Mouse (Mus musculus) heart, embryonic 15.5 days (tissue): ENCODE results near the gene Tomm6. TPM values are rescaled to one million over a fixed set of nuclear protein-coding genes. Genes with fewer than 3 reads are reported as not detected.
"Not testable (repeated sequence)": the region's sequence is repeated elsewhere in the genome, so short reads cannot be mapped to it uniquely, and the experiment has no call there.

ENCODE experiments used
- ATAC-seq: fragments of 200-750 bp; cut with Nextera tagmentation; replicated peaks from 2 replicates; pipeline ENCODE4 v1.8.0; 2017; ENCODE audit warnings: low read depth, moderate TSS enrichment; ENCODE audit not compliant: insufficient number of reproducible peaks, insufficient read depth, low FRiP score
- H3K27ac ChIP-seq: fragments of 300-500 bp; sonication (generic); 2 replicates; pipeline ENCODE4 v1.5.1; 2015; ENCODE audit warnings: mild to moderate bottlenecking, inconsistent platforms
- H3K27me3 ChIP-seq: fragments of 300-500 bp; sonication (generic); 2 replicates; pipeline ENCODE4 v1.6.1; 2015; ENCODE audit warnings: inconsistent platforms
- H3K36me3 ChIP-seq: fragments of 300-500 bp; sonication (generic); 2 replicates; pipeline ENCODE4 v1.6.1; 2015; ENCODE audit warnings: mild to moderate bottlenecking, inconsistent platforms
- H3K4me1 ChIP-seq: fragments of 300-500 bp; sonication (generic); replicated peaks from 2 replicates; pipeline ENCODE4 v1.6.1; 2015; ENCODE audit warnings: inconsistent platforms
- H3K4me2 ChIP-seq: fragments of 300-500 bp; sonication (generic); 2 replicates; pipeline ENCODE4 v1.6.1; 2015; ENCODE audit warnings: inconsistent platforms, mild to moderate bottlenecking, moderate library complexity
- H3K4me3 ChIP-seq: fragments of 300-500 bp; sonication (generic); 2 replicates; pipeline ENCODE4 v1.5.1; 2015; ENCODE audit warnings: mild to moderate bottlenecking, inconsistent platforms
- H3K9ac ChIP-seq: fragments of 300-500 bp; sonication (generic); 2 replicates; pipeline ENCODE4 v1.6.1; 2015; ENCODE audit warnings: mild to moderate bottlenecking, inconsistent platforms
- H3K9me3 ChIP-seq: fragments of 300-500 bp; sonication (generic); replicated peaks from 2 replicates; pipeline ENCODE4 v1.6.1; 2016; ENCODE audit warnings: inconsistent platforms
- WGBS: fragments of 180-500 bp; shearing (Covaris S2); methylation state at CpG from one replicate; pipeline ENCODE4 v1.1.7; 2015; ENCODE audit warnings: mixed read lengths; 5-methylcytosine and 5-hydroxymethylcytosine counted together
- polyA plus RNA-seq: library from polyadenylated mRNA; unstranded; fragments of >200 nt; fragmentation: Nextera tagmentation; extraction: Ambion mirVana; gene quantifications from 2 replicates; pipeline ENCODE4 v1.2.1, GENCODE M21; 2015

The Tomm6 gene
- polyA plus RNA-seq, 1 experiment from 2014 or later: 304 TPM

- Histone ChIP-seq H3K4me3 (no peak overlapping the region), H3K36me3 (peaks cover 21% of the 10 kb centered on the region), H3K27me3 (0 out of 2 replicates have a peak, but pooled peaks cover 4% of the 10 kb centered on the region), H3K27ac (no peak overlapping the region), H3K4me1 (peaks cover 13% of the 10 kb centered on the region), H3K9ac (no peak overlapping the region), H3K4me2 (no peak overlapping the region), H3K9me3 (no peaks in the 10 kb centered on the region)
- no peak for ATAC-seq
- WGBS: 21% methylated on average over 9 of the region's 9 CpGs
These were observed 11.6 kb downstream of the Tomm6 start for GRCm38 (mm10) chr17:47676581-47676980.

DNA sequence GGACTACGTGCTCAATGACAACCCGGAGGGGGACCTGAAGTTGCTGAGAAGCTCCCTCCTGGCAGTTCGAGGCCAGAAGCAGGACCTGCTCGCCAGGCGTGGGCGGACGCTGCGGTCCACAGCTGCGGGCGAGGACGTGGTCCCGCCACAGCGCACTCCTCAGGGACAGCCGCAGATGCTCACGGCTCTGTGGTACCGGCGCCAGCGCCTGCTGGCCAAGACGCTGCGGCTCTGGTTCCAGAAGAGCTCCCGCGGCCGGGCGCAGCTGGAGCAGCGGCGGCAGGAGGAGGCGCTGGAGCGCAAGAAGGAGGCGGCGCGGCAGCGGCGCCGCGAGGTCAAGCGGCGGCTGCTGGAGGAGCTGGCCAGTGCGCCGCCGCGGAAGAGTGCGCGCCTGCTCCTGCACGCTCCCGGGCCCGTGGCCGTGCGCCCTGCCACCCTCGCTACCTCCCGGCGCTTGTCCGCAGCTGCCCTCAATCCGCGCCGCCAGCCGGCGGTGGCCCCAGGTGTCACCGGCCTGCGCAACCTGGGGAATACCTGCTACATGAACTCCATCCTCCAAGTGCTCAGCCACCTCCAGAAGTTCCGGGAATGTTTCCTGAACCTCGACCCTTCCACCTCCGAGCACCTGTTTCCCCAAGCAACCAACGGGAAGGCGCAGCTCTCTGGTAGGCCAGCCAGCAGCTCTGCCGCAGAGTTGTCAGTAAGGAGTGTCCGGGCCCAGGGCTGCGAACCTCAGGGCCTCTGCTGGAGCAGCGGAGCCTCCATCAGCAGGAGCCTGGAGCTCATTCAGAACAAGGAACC lies 15.7 kb downstream of the Tomm6 start:
- peak overlapping the region; percentile 83 for H3K4me2 ChIP-seq
- H3K9ac ChIP-seq: peak overlapping the region; percentile 52
- 5% methylated on average over 68 of the region's 68 CpGs for WGBS
- H3K36me3 ChIP-seq: no peaks in the 10 kb centered on the region
- no peaks in the 10 kb centered on the region for H3K9me3 ChIP-seq
- 0 out of 2 replicates have a peak, but pooled peaks cover 4% of the 10 kb centered on the region for H3K27me3 ChIP-seq
- peak; percentile 81 for ATAC-seq
- peaks cover 13% of the 10 kb centered on the region for H3K4me1 ChIP-seq
- H3K27ac ChIP-seq: no peak overlapping the region
- peak overlapping the region; percentile 49 for H3K4me3 ChIP-seq

- Histone ChIP-seq H3K9me3 (no peaks in the 10 kb centered on the region), H3K27ac (no peak overlapping the region), H3K4me3 (peak overlapping the region; percentile 49), H3K4me1 (peaks cover 13% of the 10 kb centered on the region), H3K4me2 (peak overlapping the region; percentile 83), H3K36me3 (no peaks in the 10 kb centered on the region), H3K9ac (peak overlapping the region; percentile 52), H3K27me3 (0 out of 2 replicates have a peak, but pooled peaks cover 4% of the 10 kb centered on the region)
- WGBS: 20% methylated on average over 14 of the region's 14 CpGs
- ATAC-seq: peak; percentile 32; the same call in 1 of the 2 replicates
These were observed 16.2 kb downstream of the Tomm6 start for GRCm38 (mm10) chr17:47671988-47672310.

GRCm38 (mm10) chr17:47669166-47669565 lies 19.0 kb downstream of the Tomm6 start:
- H3K4me3 ChIP-seq: no peak overlapping the region
- no peak overlapping the region for H3K27ac ChIP-seq
- 68% methylated on average over 4 of the region's 4 CpGs for WGBS
- H3K4me2 ChIP-seq: no peak overlapping the region
- no peak for ATAC-seq
- H3K36me3 ChIP-seq: no peaks in the 10 kb centered on the region
- H3K4me1 ChIP-seq: peaks cover 13% of the 10 kb centered on the region
- H3K27me3 ChIP-seq: 0 out of 2 replicates have a peak, but pooled peaks cover 4% of the 10 kb centered on the region
- no peaks in the 10 kb centered on the region for H3K9me3 ChIP-seq
- H3K9ac ChIP-seq: no peak overlapping the region

- no peaks in the 10 kb centered on the region for H3K9me3 ChIP-seq
- no peaks in the 10 kb centered on the region for H3K36me3 ChIP-seq
- H3K4me1 ChIP-seq: no peaks in the 10 kb centered on the region
- no peak overlapping the region for H3K4me3 ChIP-seq
- H3K9ac ChIP-seq: no peak overlapping the region
- no peak overlapping the region for H3K4me2 ChIP-seq
- H3K27ac ChIP-seq: no peak overlapping the region
- no peaks in the 10 kb centered on the region for H3K27me3 ChIP-seq
- ATAC-seq: no peak
- 62% methylated on average over 7 of the region's 7 CpGs for WGBS
These were observed 23.7 kb downstream of the Tomm6 start for GRCm38 (mm10) chr17:47664474-47664873.

GRCm38 (mm10) chr17:47663009-47663713 lies 25.0 kb downstream of the Tomm6 start:
- Histone ChIP-seq H3K27ac (no peak overlapping the region), H3K9ac (no peak overlapping the region), H3K27me3 (no peaks in the 10 kb centered on the region), H3K4me3 (no peak overlapping the region), H3K36me3 (no peaks in the 10 kb centered on the region), H3K4me2 (no peak overlapping the region), H3K9me3 (no peaks in the 10 kb centered on the region), H3K4me1 (no peaks in the 10 kb centered on the region)
- no peak; the same call in 1 of the 2 replicates for ATAC-seq
- 64% methylated on average over 9 of the region's 9 CpGs for WGBS

- H3K4me3 ChIP-seq: no peak overlapping the region
- 70% methylated on average over 3 of the region's 3 CpGs for WGBS
- H3K4me1 ChIP-seq: no peaks in the 10 kb centered on the region
- ATAC-seq: no peak
- no peak overlapping the region for H3K4me2 ChIP-seq
- H3K27me3 ChIP-seq: no peaks in the 10 kb centered on the region
- no peak overlapping the region for H3K27ac ChIP-seq
- no peaks in the 10 kb centered on the region for H3K9me3 ChIP-seq
- no peak overlapping the region for H3K9ac ChIP-seq
- H3K36me3 ChIP-seq: no peaks in the 10 kb centered on the region
These were observed 29.4 kb downstream of the Tomm6 start for GRCm38 (mm10) chr17:47658741-47659243.

- H3K4me1 ChIP-seq: no peaks in the 10 kb centered on the region
- no peak overlapping the region for H3K27ac ChIP-seq
- no peaks in the 10 kb centered on the region for H3K9me3 ChIP-seq
- H3K4me3 ChIP-seq: no peak overlapping the region
- no peak overlapping the region for H3K9ac ChIP-seq
- H3K4me2 ChIP-seq: no peak overlapping the region
- no peak for ATAC-seq
- WGBS: 83% methylated on average over 4 of the region's 4 CpGs
- H3K36me3 ChIP-seq: no peaks in the 10 kb centered on the region
- H3K27me3 ChIP-seq: no peaks in the 10 kb centered on the region
These were observed 30.3 kb downstream of the Tomm6 start for GRCm38 (mm10) chr17:47657901-47658300.

DNA sequence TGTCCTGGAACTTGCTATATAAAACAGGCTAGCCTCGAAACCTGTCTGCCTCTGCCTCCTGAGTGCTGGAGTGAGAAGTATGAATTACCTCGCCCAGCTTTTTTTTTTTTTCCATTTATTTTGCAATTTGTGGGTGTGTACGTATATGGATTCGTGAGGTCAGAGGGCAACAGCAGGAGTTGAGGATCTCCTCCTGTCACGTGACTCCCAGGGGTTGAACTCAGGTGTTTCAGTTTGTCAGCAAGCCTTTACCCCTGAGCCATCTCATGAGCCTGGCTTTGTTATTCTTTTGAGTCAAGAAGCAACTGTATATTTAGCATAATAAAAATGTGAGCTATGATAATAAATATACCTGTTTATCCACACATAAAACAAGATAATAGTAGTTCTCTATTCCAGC lies 32.5 kb downstream of the Tomm6 start:
- H3K4me1 ChIP-seq: no peaks in the 10 kb centered on the region
- H3K27ac ChIP-seq: no peak overlapping the region
- H3K4me2 ChIP-seq: no peak overlapping the region
- H3K9ac ChIP-seq: no peak overlapping the region
- no peaks in the 10 kb centered on the region for H3K27me3 ChIP-seq
- no peaks in the 10 kb centered on the region for H3K36me3 ChIP-seq
- H3K9me3 ChIP-seq: no peaks in the 10 kb centered on the region
- 79% methylated on average over 5 of the region's 5 CpGs for WGBS
- no peak overlapping the region for H3K4me3 ChIP-seq
- ATAC-seq: no peak

- H3K4me3 ChIP-seq, H3K36me3 ChIP-seq, H3K9ac ChIP-seq, H3K4me2 ChIP-seq, H3K4me1 ChIP-seq, H3K9me3 ChIP-seq, H3K27me3 ChIP-seq, ATAC-seq, H3K27ac ChIP-seq: not testable (repeated sequence)
- 91% methylated on average over 8 of the region's 8 CpGs for WGBS
These were observed 33.8 kb downstream of the Tomm6 start for GRCm38 (mm10) chr17:47654346-47654745.

- 89% methylated on average over 2 of the region's 2 CpGs for WGBS
- H3K9me3 ChIP-seq: no peaks in the 10 kb centered on the region
- no peak overlapping the region for H3K27ac ChIP-seq
- ATAC-seq: no peak
- H3K27me3 ChIP-seq: no peaks in the 10 kb centered on the region
- no peaks in the 10 kb centered on the region for H3K36me3 ChIP-seq
- H3K4me2 ChIP-seq: no peak overlapping the region
- no peak overlapping the region for H3K4me3 ChIP-seq
- no peak overlapping the region for H3K9ac ChIP-seq
- H3K4me1 ChIP-seq: no peaks in the 10 kb centered on the region
These were observed 36.2 kb downstream of the Tomm6 start for GRCm38 (mm10) chr17:47651953-47652352.
